Mouse (Mus musculus) brain, embryonic 14.5 days (tissue): ENCODE results near the gene 4930544D05Rik. TPM values are rescaled to one million over a fixed set of nuclear protein-coding genes. Genes with fewer than 3 reads are reported as not detected.

Experiments
- DNase-seq: peaks from one replicate; pipeline ENCODE4 v3.0.0-alpha.2; 2011; ENCODE audit warnings: low read depth
- CTCF ChIP-seq: fragments of 200-500 bp; IDR thresholded peaks from 2 replicates; pipeline ENCODE4 v1.5.1; 2012; ENCODE audit warnings: inconsistent platforms, mild to moderate bottlenecking, moderate library complexity, borderline replicate concordance; ENCODE audit not compliant: insufficient read depth, insufficient read length; ENCODE audit errors: extremely low read depth
- POLR2A ChIP-seq: fragments of 200-500 bp; IDR thresholded peaks from 2 replicates; pipeline ENCODE4 v1.6.1; 2012; ENCODE audit warnings: mild to moderate bottlenecking, inconsistent platforms, borderline replicate concordance; ENCODE audit not compliant: poor library complexity, insufficient read depth, insufficient read length, severe bottlenecking; ENCODE audit errors: extremely low read depth
- polyA plus RNA-seq: library from polyadenylated mRNA; depleted of rRNA; stranded (reverse); fragments of >200 nt; gene quantifications from 2 replicates; pipeline ENCODE4 v1.2.3, GENCODE M21; 2012

The 4930544D05Rik gene
- polyA plus RNA-seq, 1 experiment = not detected

DNA sequence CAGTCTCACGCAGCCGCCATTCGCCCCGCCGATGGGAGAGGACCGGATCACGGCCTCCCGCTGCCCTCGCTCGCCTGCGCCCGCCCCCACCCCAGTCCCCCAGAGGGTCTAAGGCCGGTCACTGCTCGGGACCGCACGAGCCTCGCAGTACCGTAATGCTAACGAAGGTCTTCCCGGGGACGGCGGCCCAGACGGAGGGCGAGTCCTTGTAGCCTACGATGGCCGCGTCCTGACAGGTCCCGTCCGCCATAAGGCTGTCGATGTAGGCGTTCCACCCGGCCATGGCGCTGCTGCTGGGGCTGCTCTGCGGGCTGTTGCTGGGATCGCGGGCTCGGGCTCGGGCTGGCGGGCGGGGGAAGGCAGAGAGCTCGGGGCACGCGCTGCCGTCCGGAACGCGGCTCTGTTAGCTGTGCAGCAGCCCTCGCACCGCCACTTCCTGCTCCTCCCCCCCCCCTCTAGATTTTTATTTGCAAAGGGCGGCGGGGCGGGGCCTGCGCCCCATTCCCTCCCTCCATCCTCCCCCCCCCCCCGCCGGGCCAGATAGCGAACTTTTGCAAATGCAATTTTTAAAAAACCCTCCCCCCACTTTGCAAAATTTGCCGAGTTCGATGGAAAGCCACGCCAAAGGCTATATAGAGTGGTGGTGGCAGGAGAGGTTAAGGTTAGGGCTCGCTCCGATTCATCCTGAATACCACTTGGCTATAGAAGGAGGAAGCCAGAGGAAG, 38.7 kb downstream of the 4930544D05Rik start, which contains the start of gene Pfn1:
Gene Pfn1, minus strand, starts transcription at position 447 of the 725 bp plus-strand sequence.
- peak; percentile 91 for DNase-seq
- no peak for TF ChIP-seq CTCF
- peak; percentile 92 for TF ChIP-seq POLR2A

DNA sequence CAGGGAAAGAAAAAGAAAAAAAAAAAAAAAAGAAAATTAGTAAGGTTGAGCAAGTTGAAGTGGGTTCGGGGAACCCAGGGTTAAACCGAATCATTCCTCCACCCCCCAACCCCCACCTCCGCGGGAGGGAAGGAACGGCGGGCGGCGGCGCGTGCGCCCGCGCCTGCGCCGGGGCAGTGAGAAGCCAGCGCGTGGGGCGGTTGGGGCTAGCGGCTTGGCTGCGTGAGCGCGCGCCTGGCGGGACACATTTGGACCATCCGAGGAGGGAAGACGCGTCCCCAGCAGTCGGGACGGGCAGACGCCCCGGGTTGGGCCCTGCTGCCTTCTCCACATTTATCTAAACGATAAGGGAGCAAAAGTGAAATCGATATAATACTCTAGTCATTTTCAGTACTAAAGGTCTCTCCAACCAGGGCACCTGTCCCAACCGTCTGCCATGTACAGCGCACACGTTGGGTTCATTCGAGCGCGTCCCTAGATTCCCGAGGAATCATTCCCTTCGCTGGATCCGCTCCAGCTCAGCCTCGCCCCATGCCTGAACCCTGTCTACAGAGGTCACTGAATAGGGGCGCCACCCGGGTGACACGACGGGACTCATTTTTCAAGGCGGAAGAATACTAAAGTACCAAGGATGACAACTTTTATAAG, 39.4 kb downstream of the 4930544D05Rik start:
- TF ChIP-seq POLR2A = peak; percentile 79
- no peak for TF ChIP-seq CTCF
- peak; percentile 92 for DNase-seq

DNA sequence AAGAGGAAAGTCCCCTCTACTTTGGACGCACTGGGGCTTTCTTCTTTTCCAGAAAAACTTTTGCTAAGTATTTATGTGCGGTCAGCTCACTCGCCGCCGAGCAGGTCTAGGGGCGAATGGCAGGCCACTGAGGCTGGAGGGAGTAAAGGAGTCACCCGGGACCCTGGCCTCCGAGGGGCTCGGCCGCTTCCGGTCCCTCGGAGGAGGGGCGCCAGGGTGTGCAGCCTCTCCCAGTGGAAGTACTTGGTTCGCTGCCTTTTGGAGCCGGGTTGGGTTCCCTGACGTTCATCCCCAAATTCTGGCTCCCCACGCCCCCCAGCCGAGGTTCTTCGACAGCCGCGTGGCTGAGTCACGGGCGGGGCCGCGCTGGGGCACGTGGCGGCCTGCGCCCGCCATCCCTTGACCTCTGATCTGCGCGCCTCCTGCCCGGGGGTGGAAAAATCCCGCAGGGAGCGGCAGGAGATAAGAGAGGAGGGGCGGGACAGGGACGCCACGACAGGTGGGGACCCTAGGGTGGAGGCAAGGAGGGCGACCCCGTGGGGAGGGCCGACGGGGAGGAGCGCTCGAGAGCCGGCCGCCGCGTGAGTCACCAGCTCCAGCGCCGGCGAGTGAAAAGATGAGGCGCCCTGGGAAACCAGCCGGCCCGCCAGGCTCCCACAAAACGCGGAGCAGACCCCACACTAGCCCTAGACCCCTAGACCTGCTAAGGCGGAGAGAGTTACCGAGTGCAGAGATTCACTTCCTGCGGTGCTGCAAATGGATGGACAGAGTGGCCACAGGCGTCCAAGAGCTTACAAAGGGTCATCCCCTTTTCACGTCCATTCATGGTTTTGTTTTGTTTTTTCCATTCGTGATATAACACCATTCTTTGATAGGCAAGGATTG, 40.2 kb downstream of the 4930544D05Rik start:
- no peak for TF ChIP-seq CTCF
- no peak for TF ChIP-seq POLR2A
- peak; percentile 65 for DNase-seq

DNA sequence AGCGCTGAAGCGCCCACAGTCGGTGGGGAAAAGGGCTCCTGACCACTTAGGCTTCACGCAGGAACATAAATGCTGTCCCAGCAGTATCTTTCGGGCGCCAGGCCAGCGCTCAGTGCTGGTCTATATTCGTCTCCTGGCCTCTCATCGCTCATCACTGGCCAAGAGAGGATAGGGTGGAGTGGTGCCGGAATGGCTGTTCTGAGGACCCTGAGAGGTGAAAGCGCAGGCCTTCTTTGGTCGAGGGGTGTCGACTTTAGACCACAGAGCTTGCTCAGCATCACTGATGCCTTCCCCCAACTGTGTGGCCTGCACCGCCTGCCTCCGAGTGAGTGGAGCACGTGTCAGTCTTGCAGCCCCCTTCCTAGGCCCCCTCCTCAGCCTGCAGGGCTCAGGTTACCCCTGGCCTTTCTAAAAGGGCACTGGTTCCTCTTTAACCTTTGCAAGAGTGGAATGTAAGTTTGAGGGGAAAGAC, 40.8 kb downstream of the 4930544D05Rik start:
- TF ChIP-seq CTCF (no peak), POLR2A (no peak)
- peak; percentile 25 for DNase-seq

DNA sequence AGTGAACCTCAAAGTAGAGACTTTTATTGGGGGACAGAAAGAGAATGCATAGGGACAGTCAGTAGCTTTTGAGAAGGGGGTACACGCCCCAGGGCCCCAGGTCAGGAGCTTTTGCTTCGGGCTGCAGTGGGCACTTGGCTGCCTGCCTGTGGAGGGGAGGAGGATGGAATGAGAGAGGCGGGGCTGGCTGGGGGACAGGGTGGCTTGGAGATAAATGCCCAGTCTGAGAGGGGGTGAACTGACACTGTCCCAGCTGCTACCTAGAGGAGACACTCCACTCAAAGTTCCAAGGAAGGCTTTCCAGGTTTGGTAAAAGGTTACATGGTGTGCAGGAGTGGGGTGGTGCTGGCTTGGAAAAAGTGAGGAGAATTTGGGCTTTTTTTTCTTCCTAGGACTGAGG, 41.3 kb downstream of the 4930544D05Rik start, which contains the start of gene Eno3:
Gene Eno3, plus strand, starts transcription at position 239 of the 400 bp plus-strand sequence.
- TF ChIP-seq CTCF = no peak
- no peak for TF ChIP-seq POLR2A
- no peak for DNase-seq

DNA sequence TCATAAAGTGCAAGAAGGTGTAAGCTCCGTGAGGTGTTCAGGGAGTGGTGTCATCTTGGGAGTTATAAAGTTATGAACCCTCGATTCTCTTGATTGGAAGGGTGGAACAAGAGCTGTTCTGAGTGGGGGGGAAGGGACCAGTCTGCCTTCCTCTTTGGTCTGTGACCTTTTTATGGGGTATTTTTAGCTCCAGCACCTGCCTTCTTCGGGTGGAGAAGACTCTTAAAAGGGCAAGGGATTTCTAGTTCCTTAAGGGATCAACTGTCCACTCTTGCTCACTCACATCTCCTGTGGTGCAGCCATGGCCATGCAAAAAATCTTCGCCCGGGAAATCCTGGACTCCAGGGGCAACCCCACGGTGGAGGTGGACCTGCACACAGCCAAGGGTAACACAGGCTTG, 41.9 kb downstream of the 4930544D05Rik start:
- TF ChIP-seq POLR2A (no peak), CTCF (no peak)
- DNase-seq = no peak

DNA sequence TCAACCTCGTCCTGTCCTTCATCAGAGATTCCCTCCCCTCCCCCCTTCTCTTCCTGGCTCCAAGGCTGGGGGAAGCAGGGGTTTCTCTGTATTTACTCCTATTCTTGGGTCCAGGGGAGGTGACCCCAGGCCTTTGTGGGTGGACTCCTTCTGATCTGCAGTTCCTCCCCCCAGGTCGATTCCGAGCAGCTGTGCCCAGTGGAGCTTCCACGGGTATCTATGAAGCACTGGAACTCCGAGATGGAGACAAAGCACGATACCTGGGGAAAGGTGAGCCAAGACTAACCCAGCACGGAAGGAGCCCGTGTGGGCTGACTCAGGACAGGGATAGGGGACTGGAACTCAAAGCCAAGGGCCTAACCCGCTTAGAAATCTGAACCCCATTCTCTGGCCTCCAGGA, 42.3 kb downstream of the 4930544D05Rik start:
- DNase-seq = no peak

DNA sequence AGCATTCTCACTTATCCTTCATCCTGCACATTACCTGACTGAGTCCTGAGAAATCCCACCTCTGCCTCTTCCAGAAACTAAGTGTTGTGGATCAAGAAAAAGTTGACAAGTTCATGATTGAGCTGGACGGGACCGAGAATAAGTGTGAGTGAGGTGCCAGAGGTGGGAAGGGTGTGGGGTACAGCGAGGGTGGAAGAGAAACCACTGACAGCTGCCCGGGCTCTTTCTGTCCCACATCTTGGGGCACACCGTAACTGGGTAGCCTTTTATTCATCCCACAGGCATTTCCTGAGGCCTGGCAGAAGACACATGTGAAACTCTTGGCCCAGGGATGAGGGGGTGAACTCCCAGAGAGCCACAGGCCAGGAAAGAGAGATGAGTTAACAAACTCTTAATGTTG, 42.9 kb downstream of the 4930544D05Rik start:
- TF ChIP-seq POLR2A = no peak
- TF ChIP-seq CTCF = no peak
- no peak for DNase-seq

More for the DNA sequence above, 42.3 kb downstream of the 4930544D05Rik start:
- TF ChIP-seq CTCF = no peak
- no peak for TF ChIP-seq POLR2A

DNA sequence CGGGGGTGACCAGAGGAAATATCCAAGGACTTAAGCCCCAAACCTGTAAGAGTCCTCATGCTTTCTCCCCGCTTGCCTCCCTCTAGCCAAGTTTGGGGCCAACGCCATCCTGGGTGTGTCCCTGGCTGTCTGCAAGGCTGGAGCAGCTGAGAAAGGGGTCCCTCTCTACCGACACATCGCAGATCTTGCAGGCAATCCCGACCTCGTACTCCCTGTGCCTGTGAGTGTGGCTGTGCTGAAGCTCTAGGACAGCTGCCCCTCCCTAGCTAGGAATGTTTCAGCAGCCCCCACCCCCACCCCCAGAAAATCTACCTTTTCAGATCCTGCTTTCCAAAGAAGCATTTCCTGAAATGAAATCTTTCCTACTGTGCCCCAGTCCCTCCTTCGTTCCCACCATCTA, 43.3 kb downstream of the 4930544D05Rik start:
- DNase-seq = no peak
- TF ChIP-seq CTCF (no peak), POLR2A (no peak)

DNA sequence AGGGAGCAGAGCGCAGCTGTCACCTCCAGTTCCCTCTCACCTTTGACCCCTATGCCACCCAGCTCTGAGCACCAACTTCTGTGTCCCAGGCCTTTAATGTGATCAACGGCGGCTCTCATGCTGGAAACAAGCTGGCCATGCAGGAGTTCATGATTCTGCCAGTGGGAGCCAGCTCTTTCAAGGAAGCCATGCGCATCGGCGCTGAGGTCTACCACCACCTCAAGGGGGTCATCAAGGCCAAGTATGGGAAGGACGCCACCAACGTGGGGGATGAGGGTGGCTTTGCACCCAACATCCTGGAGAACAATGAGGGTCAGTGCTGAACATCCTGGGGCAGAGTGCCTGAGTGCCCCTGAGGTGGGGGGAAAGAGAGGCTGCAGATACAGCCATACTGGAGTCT, 44.9 kb downstream of the 4930544D05Rik start:
- DNase-seq = no peak
- TF ChIP-seq POLR2A (no peak), CTCF (no peak)

DNA sequence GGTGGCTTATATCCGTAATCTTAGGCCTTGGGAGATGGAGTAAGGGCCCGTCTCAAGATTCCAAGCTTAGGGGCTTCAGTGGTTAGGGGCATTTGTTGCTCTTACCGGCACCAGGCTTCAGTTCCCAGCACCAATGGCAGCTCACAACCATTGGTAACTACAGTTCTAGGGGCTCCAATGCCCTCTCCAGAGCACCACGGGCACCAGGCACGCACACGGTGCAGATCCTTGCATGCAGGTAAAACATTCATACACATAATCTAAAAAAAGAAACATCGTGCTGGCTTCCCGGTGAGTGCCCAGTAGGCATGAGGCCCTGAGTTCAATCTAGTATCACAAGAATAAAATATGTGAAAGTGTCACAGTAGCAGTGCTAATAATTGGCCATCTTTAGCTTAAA, 47.5 kb downstream of the 4930544D05Rik start:
- DNase-seq = no peak
- no peak for TF ChIP-seq CTCF
- TF ChIP-seq POLR2A = no peak

DNA sequence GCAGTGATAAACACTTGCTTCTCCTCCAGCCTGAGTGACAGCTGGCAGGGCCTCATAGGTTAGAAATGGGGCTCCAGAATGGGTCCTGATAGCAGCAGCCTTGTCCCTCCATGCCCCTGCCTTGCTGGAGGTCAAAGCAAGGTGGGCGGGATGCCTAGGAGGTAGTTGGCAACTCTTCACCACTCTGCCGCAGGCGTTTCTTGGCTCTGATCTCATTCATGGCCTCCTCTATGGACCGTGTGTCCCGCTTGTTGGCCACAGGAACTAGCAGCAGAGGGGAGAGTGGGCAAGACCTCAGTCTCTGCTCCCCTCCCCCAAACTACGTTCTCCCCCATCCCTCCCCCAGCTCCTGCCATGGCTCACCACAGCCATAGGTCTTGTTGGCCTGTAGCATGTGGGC, 48.3 kb downstream of the 4930544D05Rik start:
- no peak for TF ChIP-seq POLR2A
- no peak for TF ChIP-seq CTCF
- no peak for DNase-seq
